Comparison of ENCODE assay signal across 10 mouse cellular contexts in the genomic region with DNA sequence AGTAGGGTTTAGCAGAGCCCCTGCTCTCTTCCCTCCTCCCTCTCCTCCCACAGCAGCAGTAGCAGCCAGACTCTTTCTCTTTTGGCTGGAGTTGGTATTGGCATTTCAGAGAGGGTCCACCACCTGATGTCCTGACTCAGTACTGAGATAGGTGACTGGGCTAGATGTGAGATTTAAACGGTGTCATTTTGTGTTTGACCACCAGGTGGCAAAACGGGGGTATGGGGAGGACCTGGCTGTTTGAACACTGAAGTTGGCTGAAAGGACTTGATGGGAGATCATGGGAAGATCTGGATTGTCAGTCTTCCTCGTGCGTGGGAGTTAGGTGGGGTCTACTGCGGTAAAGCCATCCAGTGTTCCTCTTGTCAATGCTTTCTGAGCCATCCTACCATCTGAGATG. TPM values are rescaled to one million over a fixed set of nuclear protein-coding genes. Genes with fewer than 3 reads are reported as not detected.
DNase-seq lines count a peak whose midpoint lies in the region; ATAC-seq lines count a peak whose summit lies in the region.
"Had no signal": no experiment of that assay in that cellular context is flagged by ENCODE, and none has a peak within 500 bp of the region (broad histone marks: within the 10 kb centered on the region; RNA-seq: fewer than 3 reads in every experiment).

No protein-coding gene starts in this region.

- DNase-seq in right cerebral cortex, postnatal 14 days: peak; percentile 46
- DNase-seq in right cerebral cortex, adult 18-20 months: no peak
- DNase-seq in ZHBTc4 (ENCODE audit: low read depth, low spot score): peak; percentile 74
- DNase-seq in cerebellum, postnatal 36 days: peak; percentile 65 to 74
- DNase-seq in left cerebral cortex, postnatal 25 days (ENCODE audit: low spot score in 2 of 2): peak; percentile 46 to 50
- peak; percentile 88 for DNase-seq in naive thymus-derived CD4-positive, alpha-beta T cell, adult 2 months (ENCODE audit: low read depth)
- no peak for DNase-seq in ovary, adult 18-20 months (ENCODE audit: low spot score)

- H3K27me3 ChIP-seq in heart, embryonic 12.5 days (replicated peaks): no peaks in the 10 kb centered on the region

- peaks cover 17% of the 10 kb centered on the region for H3K4me1 ChIP-seq in heart, embryonic 12.5 days (replicated peaks)

- intact Hi-C loops in left cerebral cortex, postnatal 25 days (cut with DNase I): loop anchor here (1.0 kb wide), 2 partner anchors 123 to 222 kb away; no protein-coding TSS in a partner anchor

- H3K9me3 ChIP-seq in heart, embryonic 12.5 days (replicated peaks): no peaks in the 10 kb centered on the region

- H3K9ac ChIP-seq in heart, embryonic 12.5 days: no peak overlapping the region

- H3K36me3 ChIP-seq in heart, embryonic 12.5 days: peaks cover 62% of the 10 kb centered on the region

- WGBS in heart, embryonic 12.5 days: 28% methylated on average over 5 of the region's 5 CpGs

- H3K4me3 ChIP-seq in heart, embryonic 12.5 days: no peak overlapping the region
- H3K4me3 ChIP-seq: myocyte had no signal

- ATAC-seq in heart, embryonic 12.5 days (ENCODE audit: insufficient number of reproducible peaks, low FRiP score): 0 out of 2 replicates have a peak, but pooled peaks have one; percentile 37

- no peak overlapping the region for H3K27ac ChIP-seq in heart, embryonic 12.5 days (ENCODE audit: poor library complexity, severe bottlenecking)

- H3K4me2 ChIP-seq in heart, embryonic 12.5 days: no peak overlapping the region

RNA-seq across cellular contexts. Expression of a gene that starts 10.7 kb away (rescaled TPM):
- 193 and 203 TPM in 2 replicates for polyA plus RNA-seq in heart, embryonic 12.5 days (2016; fragmentation: Nextera tagmentation; extraction: Ambion mirVana)
- 100 to 1,000 TPM; 104 to 105 TPM for total RNA-seq in left cerebral cortex, postnatal 25 days (2021)

RNA-seq across cellular contexts. Expression of a gene that starts 13.4 kb away (rescaled TPM):
- polyA plus RNA-seq in heart, embryonic 12.5 days (2016; fragmentation: Nextera tagmentation; extraction: Ambion mirVana): 0.55 and 0.65 TPM in 2 replicates
- under 1 TPM; 0.39 to 0.55 TPM for total RNA-seq in left cerebral cortex, postnatal 25 days (2021)
- total RNA-seq: gastrocnemius, postnatal 4 days had no signal

RNA-seq across cellular contexts. Expression of a gene that starts 15.9 kb away (rescaled TPM):
- polyA plus RNA-seq in heart, embryonic 12.5 days (2016; fragmentation: Nextera tagmentation; extraction: Ambion mirVana): 3.5 and 4.5 TPM in 2 replicates
- total RNA-seq in left cerebral cortex, postnatal 25 days (2021): 1 to 10 TPM; 1.5 to 2.1 TPM

RNA-seq across cellular contexts. Expression of a gene that starts 33.8 kb away (rescaled TPM):
- polyA plus RNA-seq in heart, embryonic 12.5 days (2016; fragmentation: Nextera tagmentation; extraction: Ambion mirVana): 42.8 and 43.1 TPM in 2 replicates
- total RNA-seq in left cerebral cortex, postnatal 25 days (2021): 1 to 10 TPM in 1 of 2 experiments, under 1 TPM in 1; 0.69 to 1.0 TPM

Comparison
In these comparisons a context has a peak if more than half of its experiments do, and no peak if none do; other contexts are left out.
1. DNase-seq: peak in right cerebral cortex, postnatal 14 days (single experiment), ZHBTc4 (single experiment), cerebellum, postnatal 36 days (2 of 2), left cerebral cortex, postnatal 25 days (2 of 2) and naive thymus-derived CD4-positive, alpha-beta T cell, adult 2 months (single experiment); none in right cerebral cortex, adult 18-20 months (single experiment) and ovary, adult 18-20 months (single experiment).